Mouse (Mus musculus): ENCODE data around the gene Zim1. TPM values are rescaled to one million over a fixed set of nuclear protein-coding genes. Genes with fewer than 3 reads are reported as not detected.

Gene Zim1
- polyA plus RNA-seq, 1 experiment from 2014 or later: 8.3 TPM

GRCm38 (mm10) chr7:6728263-6728931 lies 32.1 kb upstream of the Zim1 start:
- H3K4me2 ChIP-seq: peak overlapping the region; percentile 60
- H3K9me3 ChIP-seq (ENCODE audit: control insufficient read depth, low read length): peaks cover 34% of the 10 kb centered on the region
- ATAC-seq (replicated peaks; ENCODE audit: low FRiP score) (peak; percentile 83), DNase-seq (ENCODE audit: low spot score) (peak; percentile 76)
- 50% methylated on average over 19 of the region's 19 CpGs for WGBS
- peak overlapping the region; percentile 86; the same call in 1 of the 2 replicates for H3K27ac ChIP-seq (ENCODE audit: low read depth, low read length)
- H3K9ac ChIP-seq (ENCODE audit: low read depth, low read length): no peak overlapping the region
- peak overlapping the region; percentile 68 for H3K4me3 ChIP-seq (ENCODE audit: low read depth, low read length)
- no peaks in the 10 kb centered on the region for H3K4me1 ChIP-seq (replicated peaks; ENCODE audit: control insufficient read depth, insufficient read depth, low read length)
- H3K36me3 ChIP-seq (ENCODE audit: control insufficient read depth, insufficient read depth, low read length): peaks cover 2% of the 10 kb centered on the region; the same call in 1 of the 2 replicates
- H3K27me3 ChIP-seq (replicated peaks; ENCODE audit: control insufficient read depth, insufficient read depth, low read length): no peaks in the 10 kb centered on the region

- Histone ChIP-seq H3K4me2 (peak overlapping the region; percentile 60), H3K4me1 (replicated peaks; ENCODE audit: control insufficient read depth, insufficient read depth, low read length) (no peaks in the 10 kb centered on the region), H3K9ac (ENCODE audit: low read depth, low read length) (no peak overlapping the region), H3K27ac (ENCODE audit: low read depth, low read length) (peak overlapping the region; percentile 74; the same call in 1 of the 2 replicates), H3K36me3 (ENCODE audit: control insufficient read depth, insufficient read depth, low read length) (peaks cover 2% of the 10 kb centered on the region; the same call in 1 of the 2 replicates), H3K4me3 (ENCODE audit: low read depth, low read length) (peak overlapping the region; percentile 68), H3K9me3 (ENCODE audit: control insufficient read depth, low read length) (peaks cover 34% of the 10 kb centered on the region), H3K27me3 (replicated peaks; ENCODE audit: control insufficient read depth, insufficient read depth, low read length) (no peaks in the 10 kb centered on the region)
- ATAC-seq (replicated peaks; ENCODE audit: low FRiP score) (peak; percentile 45), DNase-seq (ENCODE audit: low spot score) (peak; percentile 43)
- 55% methylated on average over 19 of the region's 19 CpGs for WGBS
Measured at GRCm38 (mm10) chr7:6727351-6728121, 31.3 kb upstream of the Zim1 start.

GRCm38 (mm10) chr7:6709396-6709795 lies 13.1 kb upstream of the Zim1 start:
- H3K4me2 ChIP-seq: no peak overlapping the region
- H3K9ac ChIP-seq (ENCODE audit: low read depth, low read length): no peak overlapping the region
- DNase-seq (ENCODE audit: low spot score) (no peak), ATAC-seq (replicated peaks; ENCODE audit: low FRiP score) (no peak)
- no peak overlapping the region for H3K27ac ChIP-seq (ENCODE audit: low read depth, low read length)
- 90% methylated on average over 15 of the region's 15 CpGs for WGBS
- no peaks in the 10 kb centered on the region; the same call in 1 of the 2 replicates for H3K9me3 ChIP-seq (ENCODE audit: control insufficient read depth, low read length)
- no peaks in the 10 kb centered on the region for H3K27me3 ChIP-seq (replicated peaks; ENCODE audit: control insufficient read depth, insufficient read depth, low read length)
- H3K4me1 ChIP-seq (replicated peaks; ENCODE audit: control insufficient read depth, insufficient read depth, low read length): no peaks in the 10 kb centered on the region
- peaks cover 15% of the 10 kb centered on the region for H3K36me3 ChIP-seq (ENCODE audit: control insufficient read depth, insufficient read depth, low read length)
- no peak overlapping the region for H3K4me3 ChIP-seq (ENCODE audit: low read depth, low read length)

- Histone ChIP-seq H3K27ac (ENCODE audit: low read depth, low read length) (no peak overlapping the region), H3K9ac (ENCODE audit: low read depth, low read length) (no peak overlapping the region), H3K27me3 (replicated peaks; ENCODE audit: control insufficient read depth, insufficient read depth, low read length) (no peaks in the 10 kb centered on the region), H3K4me2 (no peak overlapping the region), H3K36me3 (ENCODE audit: control insufficient read depth, insufficient read depth, low read length) (peaks cover 15% of the 10 kb centered on the region), H3K4me1 (replicated peaks; ENCODE audit: control insufficient read depth, insufficient read depth, low read length) (no peaks in the 10 kb centered on the region), H3K4me3 (ENCODE audit: low read depth, low read length) (no peak overlapping the region), H3K9me3 (ENCODE audit: control insufficient read depth, low read length) (no peaks in the 10 kb centered on the region; the same call in 1 of the 2 replicates)
- ATAC-seq (replicated peaks; ENCODE audit: low FRiP score): no peak
- WGBS: 85% methylated on average over 17 of the region's 17 CpGs
- DNase-seq (ENCODE audit: low spot score): no peak
Measured at GRCm38 (mm10) chr7:6708451-6709180, 12.4 kb upstream of the Zim1 start.

- no peak overlapping the region for H3K9ac ChIP-seq (ENCODE audit: low read depth, low read length)
- no peak for DNase-seq (ENCODE audit: low spot score)
- no peaks in the 10 kb centered on the region for H3K4me1 ChIP-seq (replicated peaks; ENCODE audit: control insufficient read depth, insufficient read depth, low read length)
- no peak overlapping the region for H3K4me2 ChIP-seq
- H3K36me3 ChIP-seq (ENCODE audit: control insufficient read depth, insufficient read depth, low read length): peaks cover 15% of the 10 kb centered on the region
- H3K4me3 ChIP-seq (ENCODE audit: low read depth, low read length): no peak overlapping the region
- no peak for ATAC-seq (replicated peaks; ENCODE audit: low FRiP score)
- no peaks in the 10 kb centered on the region for H3K27me3 ChIP-seq (replicated peaks; ENCODE audit: control insufficient read depth, insufficient read depth, low read length)
- 93% methylated on average over 23 of the region's 23 CpGs for WGBS
- H3K9me3 ChIP-seq (ENCODE audit: control insufficient read depth, low read length): no peaks in the 10 kb centered on the region; the same call in 1 of the 2 replicates
- H3K27ac ChIP-seq (ENCODE audit: low read depth, low read length): no peak overlapping the region
Measured at GRCm38 (mm10) chr7:6707416-6708015, 11.3 kb upstream of the Zim1 start.

- no peaks in the 10 kb centered on the region for H3K36me3 ChIP-seq (ENCODE audit: control insufficient read depth, insufficient read depth, low read length)
- no peak for ATAC-seq (replicated peaks; ENCODE audit: low FRiP score)
- H3K4me1 ChIP-seq (replicated peaks; ENCODE audit: control insufficient read depth, insufficient read depth, low read length): no peaks in the 10 kb centered on the region
- H3K27ac ChIP-seq (ENCODE audit: low read depth, low read length): no peak overlapping the region
- no peak for DNase-seq (ENCODE audit: low spot score)
- WGBS: 74% methylated on average over 3 of the region's 3 CpGs
- H3K9ac ChIP-seq (ENCODE audit: low read depth, low read length): no peak overlapping the region
- no peaks in the 10 kb centered on the region for H3K9me3 ChIP-seq (ENCODE audit: control insufficient read depth, low read length)
- H3K4me2 ChIP-seq: no peak overlapping the region
- no peaks in the 10 kb centered on the region for H3K27me3 ChIP-seq (replicated peaks; ENCODE audit: control insufficient read depth, insufficient read depth, low read length)
- H3K4me3 ChIP-seq (ENCODE audit: low read depth, low read length): no peak overlapping the region
Measured at GRCm38 (mm10) chr7:6699230-6699629, 3.0 kb upstream of the Zim1 start.

- ATAC-seq (replicated peaks; ENCODE audit: low FRiP score): no peak
- 93% methylated on average over 6 of the region's 6 CpGs for WGBS
- Histone ChIP-seq H3K4me3 (ENCODE audit: low read depth, low read length) (no peak overlapping the region), H3K27ac (ENCODE audit: low read depth, low read length) (no peak overlapping the region), H3K27me3 (replicated peaks; ENCODE audit: control insufficient read depth, insufficient read depth, low read length) (no peaks in the 10 kb centered on the region), H3K36me3 (ENCODE audit: control insufficient read depth, insufficient read depth, low read length) (no peaks in the 10 kb centered on the region; the same call in 1 of the 2 replicates), H3K9me3 (ENCODE audit: control insufficient read depth, low read length) (no peaks in the 10 kb centered on the region), H3K4me1 (replicated peaks; ENCODE audit: control insufficient read depth, insufficient read depth, low read length) (no peaks in the 10 kb centered on the region), H3K9ac (ENCODE audit: low read depth, low read length) (no peak overlapping the region), H3K4me2 (no peak overlapping the region)
- DNase-seq (ENCODE audit: low spot score): no peak
Measured at GRCm38 (mm10) chr7:6685511-6685910, 10.7 kb downstream of the Zim1 start.

- Histone ChIP-seq H3K4me2 (no peak overlapping the region), H3K9me3 (ENCODE audit: control insufficient read depth, low read length) (no peaks in the 10 kb centered on the region)
- no peak for ATAC-seq (replicated peaks; ENCODE audit: low FRiP score)
Measured at GRCm38 (mm10) chr7:6666726-6667125, 29.5 kb downstream of the Zim1 start.

More at GRCm38 (mm10) chr7:6666726-6667125, 29.5 kb downstream of the Zim1 start:
- no peak for DNase-seq (ENCODE audit: low spot score)
- H3K9ac ChIP-seq (ENCODE audit: low read depth, low read length): no peak overlapping the region
- 65% methylated on average over 3 of the region's 3 CpGs for WGBS
- H3K27me3 ChIP-seq (replicated peaks; ENCODE audit: control insufficient read depth, insufficient read depth, low read length): no peaks in the 10 kb centered on the region
- no peaks in the 10 kb centered on the region for H3K36me3 ChIP-seq (ENCODE audit: control insufficient read depth, insufficient read depth, low read length)
- no peak overlapping the region for H3K27ac ChIP-seq (ENCODE audit: low read depth, low read length)
- H3K4me1 ChIP-seq (replicated peaks; ENCODE audit: control insufficient read depth, insufficient read depth, low read length): no peaks in the 10 kb centered on the region
- H3K4me3 ChIP-seq (ENCODE audit: low read depth, low read length): no peak overlapping the region

All from liver, embryonic 11.5 days (tissue).